21 mouse cellular contexts compared by ENCODE assay signal in the genomic region with DNA sequence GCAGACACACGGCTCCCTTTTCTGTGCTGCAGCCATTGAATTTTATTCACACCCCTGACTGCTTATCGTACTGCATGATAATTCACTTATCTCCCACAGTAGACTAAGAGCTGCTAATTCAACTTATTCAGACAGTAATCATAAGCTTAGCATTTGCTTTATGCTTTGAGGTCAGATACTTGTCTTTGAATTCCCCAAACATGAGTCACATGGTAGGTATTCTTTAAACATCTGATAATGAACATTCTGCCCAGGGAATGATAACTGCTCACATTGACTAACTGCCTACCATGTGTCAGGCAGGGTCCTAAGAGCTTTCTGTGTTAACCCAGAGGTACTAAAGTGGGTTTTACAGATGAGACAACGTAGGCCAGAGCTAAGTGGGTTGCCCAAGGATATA. TPM values are rescaled to one million over a fixed set of nuclear protein-coding genes. Genes with fewer than 3 reads are reported as not detected.
"Had no signal": no experiment of that assay in that cellular context is flagged by ENCODE, and none has a peak within 500 bp of the region (broad histone marks: within the 10 kb centered on the region; RNA-seq: fewer than 3 reads in every experiment).

No protein-coding gene starts in this region.

- DNase-seq: kidney, adult 11 months; kidney, adult 8-10 months; kidney, postnatal 14 days; kidney, postnatal 4 days; liver; lung, adult 18-20 months; lung, postnatal 10 days; lung, postnatal 36 days; right cerebral cortex, adult 18-20 months; right cerebral cortex, postnatal 14 days; right cerebral cortex, postnatal 4 days; thymus, postnatal 25 days had no signal

- H3K27me3 ChIP-seq: kidney, embryonic 15.5 days; limb, embryonic 13.5 days; liver, embryonic 12.5 days; liver, embryonic 15.5 days; lung, embryonic 15.5 days; midbrain, embryonic 12.5 days; stomach, embryonic 15.5 days had no signal

- H3K4me2 ChIP-seq: kidney, embryonic 15.5 days; limb, embryonic 13.5 days; liver, embryonic 12.5 days; liver, embryonic 15.5 days; lung, embryonic 15.5 days; midbrain, embryonic 12.5 days; stomach, embryonic 15.5 days had no signal

- H3K27ac ChIP-seq: kidney, embryonic 15.5 days; limb, embryonic 10.5 days; limb, embryonic 13.5 days; liver, embryonic 12.5 days; liver, embryonic 15.5 days; lung, embryonic 15.5 days; midbrain, embryonic 12.5 days; stomach, embryonic 15.5 days had no signal

- H3K9ac ChIP-seq: kidney, embryonic 15.5 days; limb, embryonic 13.5 days; liver, embryonic 12.5 days; liver, embryonic 15.5 days; lung, embryonic 15.5 days; midbrain, embryonic 12.5 days; stomach, embryonic 15.5 days had no signal

- H3K4me3 ChIP-seq: kidney, embryonic 15.5 days; limb, embryonic 10.5 days; limb, embryonic 13.5 days; liver, embryonic 12.5 days; liver, embryonic 15.5 days; lung, embryonic 15.5 days; midbrain, embryonic 12.5 days; stomach, embryonic 15.5 days had no signal

- H3K4me1 ChIP-seq: limb, embryonic 10.5 days; limb, embryonic 13.5 days; liver, embryonic 15.5 days; lung, embryonic 15.5 days; midbrain, embryonic 12.5 days; stomach, embryonic 15.5 days had no signal

- H3K9me3 ChIP-seq: kidney, embryonic 15.5 days; limb, embryonic 10.5 days; limb, embryonic 13.5 days; liver, embryonic 12.5 days; liver, embryonic 15.5 days; lung, embryonic 15.5 days; midbrain, embryonic 12.5 days; stomach, embryonic 15.5 days had no signal

RNA-seq across cellular contexts. Expression of a gene that starts 42.5 kb away (rescaled TPM):
- total RNA-seq: midbrain, postnatal 0 days had no signal
